Mouse (Mus musculus) T-cell, adult 2 months (primary cell): ENCODE data around the gene Slc38a6.

Experiments
- DNase-seq: peaks from one replicate; pipeline ENCODE4 v3.0.0; 2022; ENCODE audit warnings: low spot score

The Slc38a6 gene

DNA sequence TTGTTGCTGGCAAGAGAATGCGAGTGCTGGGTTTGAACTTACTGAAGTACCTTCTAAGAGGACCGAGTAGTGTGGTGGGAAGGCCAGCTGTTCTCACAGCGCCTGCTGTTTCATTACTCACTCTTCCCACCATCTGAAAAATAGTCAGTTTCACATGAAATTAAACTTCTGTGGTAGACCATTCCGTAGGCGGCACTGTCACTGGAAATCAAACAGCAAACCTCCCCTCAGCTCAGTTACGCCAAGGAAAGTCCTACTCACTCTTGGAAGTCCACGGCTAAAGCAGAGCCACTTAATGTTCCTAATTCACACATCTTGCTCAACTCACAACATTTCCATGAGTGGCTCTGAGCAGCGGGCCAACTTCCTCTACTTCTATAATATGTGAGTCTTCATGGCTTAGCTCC lies 37.6 kb downstream of the Slc38a6 start:
- DNase-seq: no peak

DNA sequence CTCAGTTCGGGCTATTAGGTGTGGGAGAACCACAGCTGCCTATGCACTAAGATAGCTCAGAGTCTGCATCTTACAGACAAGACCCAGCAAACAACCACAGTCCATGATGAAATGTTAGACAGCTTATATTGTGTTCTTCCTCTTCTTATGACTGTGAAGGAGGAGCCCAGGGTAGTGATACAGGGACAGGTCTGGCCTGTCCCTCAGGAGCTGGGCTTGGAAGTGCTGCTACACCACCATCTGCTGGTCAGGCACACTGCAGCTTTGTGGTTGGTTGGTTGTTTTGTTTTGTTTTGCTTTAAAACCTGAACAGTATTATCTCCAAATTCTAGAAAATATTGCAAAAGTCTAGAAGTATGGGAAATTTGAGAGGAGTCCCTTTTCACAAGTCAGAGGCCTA lies 38.2 kb downstream of the Slc38a6 start:
- no peak for DNase-seq

DNA sequence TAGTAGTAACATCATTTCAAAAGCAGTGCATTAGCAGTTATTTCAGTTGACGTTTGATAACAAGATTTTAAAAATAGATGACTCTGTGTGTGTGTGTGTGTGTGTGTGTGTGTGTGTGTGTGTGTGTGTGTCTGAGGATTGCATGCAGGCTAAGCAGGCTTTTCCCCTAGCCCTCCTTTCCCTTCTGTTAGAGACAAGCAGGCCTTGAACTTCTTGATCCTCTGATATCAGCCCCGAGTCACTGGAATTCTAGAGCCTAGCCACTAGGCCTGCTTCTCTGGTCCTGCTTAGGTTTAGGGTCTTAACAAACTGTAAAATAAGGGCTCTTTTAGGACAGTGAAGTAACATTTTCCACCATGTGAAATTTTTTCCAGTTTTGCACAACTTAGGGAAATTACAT lies 38.6 kb downstream of the Slc38a6 start:
- DNase-seq: no peak

DNA sequence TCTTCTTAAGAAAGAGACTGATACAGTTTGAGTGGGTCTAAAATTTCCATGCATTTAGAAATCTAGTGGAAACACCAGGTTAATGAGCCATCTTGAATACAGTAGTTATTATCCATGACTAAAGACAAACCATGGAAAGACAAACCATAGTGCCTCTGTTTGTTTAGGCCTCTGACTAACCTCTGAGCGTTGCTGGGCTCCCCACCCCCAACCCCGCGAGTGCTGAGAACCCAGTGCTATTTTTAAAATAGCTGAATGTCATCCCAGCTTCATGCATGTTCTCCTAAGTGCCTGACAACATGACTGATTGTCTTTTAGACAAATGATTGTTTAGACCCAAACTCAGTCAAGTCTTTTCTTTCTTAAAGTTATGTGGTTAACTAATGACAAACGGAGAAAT lies 39.0 kb downstream of the Slc38a6 start:
- DNase-seq: no peak

DNA sequence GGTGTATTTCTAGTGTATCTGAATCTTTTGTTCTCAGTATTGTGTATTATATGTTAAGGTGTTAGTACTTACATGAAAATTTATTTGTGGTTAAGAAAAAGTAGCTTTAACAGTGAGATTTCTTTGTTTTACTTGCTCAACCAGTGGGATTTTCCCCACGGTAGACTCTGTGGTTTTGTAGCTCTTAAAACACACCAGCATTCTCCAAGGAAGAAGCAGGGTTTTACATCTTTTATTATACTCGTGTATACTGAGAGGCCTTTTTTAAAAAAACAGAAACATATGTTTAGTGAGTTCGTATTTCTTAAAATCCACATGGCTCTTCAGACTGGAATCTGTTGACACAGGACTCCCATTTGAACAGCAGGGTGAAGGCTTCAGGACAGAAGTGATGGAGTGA lies 40.8 kb downstream of the Slc38a6 start:
- DNase-seq: no peak

DNA sequence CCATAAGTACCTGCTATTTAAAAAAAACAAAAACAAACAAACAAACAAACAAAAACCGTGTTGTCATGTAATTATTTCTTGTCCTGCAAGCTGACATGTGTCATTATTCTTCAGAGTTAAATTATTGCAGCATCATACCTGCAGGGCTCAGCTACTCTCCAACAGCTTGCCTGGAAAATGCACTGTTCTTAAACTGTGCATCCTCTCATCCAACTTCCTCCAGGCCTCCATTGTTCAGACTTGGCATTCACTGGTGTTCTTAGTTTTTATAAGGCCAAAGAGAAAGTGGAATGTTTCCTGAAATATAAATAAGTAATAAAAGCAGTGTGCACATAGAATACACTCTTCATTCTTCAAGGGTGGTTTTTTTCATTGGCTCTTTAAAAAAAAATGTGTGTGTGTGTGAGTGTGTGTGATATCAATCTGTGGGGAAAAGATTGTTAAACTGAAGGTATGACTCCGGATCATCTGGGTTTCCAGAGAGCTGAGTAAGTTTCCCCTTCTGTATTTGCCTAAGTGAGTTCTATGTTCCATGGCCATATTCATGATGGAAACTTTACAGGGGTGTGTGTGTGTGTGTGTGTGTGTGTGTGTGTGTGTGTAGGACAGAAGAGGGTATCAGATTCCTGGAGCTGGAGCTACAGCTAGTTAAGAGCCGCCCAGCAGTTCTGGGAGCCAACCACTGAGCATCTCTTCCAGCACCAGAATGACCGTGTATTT lies 42.0 kb downstream of the Slc38a6 start:
- DNase-seq: no peak

DNA sequence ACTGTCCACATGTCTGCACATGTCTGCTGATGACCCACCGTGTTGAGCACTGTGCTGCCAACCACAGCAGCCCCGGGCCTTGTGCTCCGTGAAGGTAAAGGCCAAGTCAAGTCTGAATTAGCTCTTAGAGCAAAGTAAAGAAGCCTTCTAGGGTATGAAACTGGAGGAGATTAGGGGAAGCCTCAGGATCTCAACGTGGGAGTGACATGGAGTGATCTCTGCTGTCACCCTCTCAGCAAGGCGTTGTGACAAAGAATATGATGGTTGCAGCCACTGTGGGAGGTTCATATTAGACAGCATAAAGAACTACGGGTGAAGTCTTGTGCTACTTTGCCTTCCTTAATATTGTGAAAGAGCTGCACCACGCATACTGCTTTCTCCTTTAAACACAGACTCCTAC lies 43.7 kb downstream of the Slc38a6 start:
- no peak for DNase-seq

DNA sequence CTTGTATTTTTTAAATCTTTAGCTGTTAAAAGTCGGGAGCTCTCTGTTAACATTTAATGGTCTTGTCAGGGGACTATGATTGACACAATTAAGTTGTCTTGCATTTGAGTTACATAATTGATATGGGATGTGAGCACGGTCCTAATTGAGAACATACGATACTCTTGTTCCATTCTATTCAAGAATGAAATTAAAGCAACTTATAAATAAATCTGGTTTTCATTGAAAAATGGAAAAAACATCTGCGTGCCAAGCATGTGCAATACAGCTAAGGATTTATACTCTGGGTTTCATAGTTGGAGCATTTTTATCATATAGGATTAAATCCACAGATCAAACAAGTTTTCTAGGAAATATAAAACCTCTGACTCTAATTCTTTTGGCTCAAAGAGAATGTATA lies 46.1 kb downstream of the Slc38a6 start:
- DNase-seq: no peak

DNA sequence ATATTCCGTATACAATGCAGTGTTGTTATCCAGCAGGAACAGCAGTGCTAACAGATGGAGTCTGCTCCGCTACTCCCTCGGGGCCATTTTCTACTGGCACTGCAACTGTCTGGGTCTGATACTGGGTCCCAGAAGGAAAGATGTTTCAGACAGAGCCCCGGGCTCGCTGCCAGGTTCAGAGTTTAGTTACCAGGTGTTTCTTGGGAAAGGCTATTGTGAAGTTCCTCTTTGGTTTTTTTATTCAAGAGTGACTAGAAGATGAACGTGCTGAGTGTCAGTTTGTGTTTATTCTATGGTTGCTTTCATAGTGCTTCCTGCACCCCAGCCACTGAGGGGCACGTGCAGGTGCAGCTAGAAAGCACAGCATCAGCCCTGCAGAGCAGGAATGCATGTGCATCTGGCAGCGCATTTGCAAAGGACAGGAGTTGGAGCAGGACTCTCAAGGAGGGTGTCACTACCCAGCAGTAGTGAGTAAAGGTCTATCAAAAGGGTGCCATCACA lies 47.5 kb downstream of the Slc38a6 start:
- no peak for DNase-seq

DNA sequence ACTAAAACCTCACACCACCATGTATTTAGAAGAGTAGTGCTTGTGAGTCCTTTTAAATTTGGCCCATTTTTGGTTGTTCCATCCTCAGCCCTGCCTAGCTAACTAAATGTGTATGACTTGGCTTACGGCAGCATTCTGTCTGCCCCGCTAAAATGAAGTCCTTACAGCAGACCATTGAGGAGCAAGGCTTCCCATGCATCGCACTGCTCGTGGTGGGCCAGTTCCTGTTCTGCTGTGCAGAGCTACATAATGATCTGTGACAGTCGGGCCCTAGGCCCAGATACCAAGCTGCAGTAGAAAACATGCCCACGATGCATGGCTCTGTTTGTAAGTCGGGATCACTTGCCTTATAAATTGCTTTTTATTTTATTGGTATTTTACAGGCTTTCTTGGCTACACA lies 50.5 kb downstream of the Slc38a6 start:
- DNase-seq: no peak

DNA sequence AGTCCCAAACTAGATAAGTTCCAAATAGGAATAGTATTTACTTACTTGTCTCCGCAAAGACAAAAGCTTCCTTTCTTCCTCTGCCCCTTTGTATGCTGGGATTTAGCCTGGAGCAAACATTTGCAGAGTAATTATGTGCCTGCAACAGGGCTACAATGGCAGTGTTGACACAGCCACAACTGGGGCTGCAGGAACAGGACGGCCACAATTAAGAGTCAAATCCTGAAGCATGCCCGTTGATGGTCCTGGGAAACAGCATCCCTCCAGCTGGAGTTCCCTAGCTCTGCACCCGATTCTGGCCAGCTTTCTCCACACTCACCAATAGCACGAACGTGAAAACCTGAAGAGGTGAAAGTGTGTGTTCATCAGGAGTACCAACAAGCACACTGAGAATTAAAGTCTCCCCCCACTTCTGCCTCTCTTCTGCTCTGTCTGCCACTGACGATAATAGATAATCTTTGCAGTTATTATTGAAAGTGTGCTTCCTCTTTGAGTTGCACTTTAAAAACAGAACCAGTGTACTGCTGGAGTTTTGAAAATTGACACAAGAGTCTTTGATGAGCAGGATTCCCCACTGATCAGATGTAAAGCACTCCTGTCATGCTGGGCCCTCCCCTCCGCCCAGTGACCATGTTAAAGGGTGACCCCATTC lies 54.2 kb downstream of the Slc38a6 start:
- DNase-seq: no peak

DNA sequence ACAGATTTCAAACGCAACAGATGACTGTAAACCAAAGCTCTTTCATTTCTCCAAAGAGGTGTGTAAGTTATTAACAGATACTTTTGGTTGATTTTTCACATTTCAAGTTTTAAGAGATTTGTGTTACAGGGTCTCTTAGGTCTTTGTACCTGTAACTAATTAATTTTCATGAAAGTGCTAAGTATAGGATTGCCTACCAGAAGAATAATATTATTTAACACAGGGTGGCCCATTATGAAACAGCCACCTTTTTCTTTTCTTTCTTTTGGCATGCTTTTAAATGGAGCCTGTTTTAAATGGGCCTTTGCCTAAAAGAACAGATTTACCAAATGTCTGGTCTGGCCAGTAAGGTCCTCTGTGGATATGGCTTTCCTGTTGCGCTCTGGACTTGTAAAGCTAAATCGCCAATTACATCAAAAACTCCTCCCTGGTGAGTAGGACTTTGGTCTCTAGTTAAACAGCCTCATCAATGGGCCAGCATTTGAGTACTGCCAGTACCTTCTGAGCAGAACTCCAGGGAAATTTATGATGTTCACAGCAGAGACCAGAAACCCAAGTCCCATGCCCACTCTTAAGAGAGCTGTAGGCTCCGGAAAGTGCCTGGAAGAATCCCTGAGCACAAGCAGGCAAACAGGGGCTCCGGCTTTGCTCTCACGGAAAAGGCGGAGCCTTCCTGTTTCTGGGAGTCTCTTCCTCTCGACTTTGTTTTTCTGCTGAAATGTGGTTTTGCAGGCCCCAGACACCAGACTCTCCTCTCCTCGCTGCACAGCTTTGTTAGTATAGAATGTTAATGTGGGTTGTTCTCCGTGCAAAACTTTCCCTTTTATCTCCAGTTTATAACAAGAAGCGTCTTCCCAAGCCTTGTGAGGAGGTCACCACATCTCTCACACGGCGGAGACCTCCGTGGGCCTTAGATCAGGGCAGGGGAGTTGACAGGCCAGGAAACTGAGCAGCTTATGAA lies 55.4 kb downstream of the Slc38a6 start:
- DNase-seq: peak; percentile 36

DNA sequence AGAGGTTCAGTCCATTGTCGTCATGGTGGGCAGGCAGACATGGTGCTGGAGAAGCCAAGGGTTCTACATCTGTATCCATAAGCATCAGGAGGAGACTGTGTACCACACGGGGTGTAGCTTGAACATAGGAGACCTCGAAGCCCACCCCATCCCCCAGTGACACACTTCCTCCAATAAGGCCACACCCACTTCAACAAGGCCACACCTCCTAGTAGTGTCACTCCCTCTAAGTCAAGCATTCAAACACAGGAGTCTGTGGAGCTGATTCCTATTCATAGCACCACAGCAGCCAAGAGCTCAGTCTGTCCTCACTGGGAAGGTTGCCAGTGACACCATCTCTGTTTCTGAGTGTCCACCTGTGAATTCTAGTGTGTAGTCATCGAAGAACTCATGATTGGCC lies 57.7 kb downstream of the Slc38a6 start:
- DNase-seq: no peak

DNA sequence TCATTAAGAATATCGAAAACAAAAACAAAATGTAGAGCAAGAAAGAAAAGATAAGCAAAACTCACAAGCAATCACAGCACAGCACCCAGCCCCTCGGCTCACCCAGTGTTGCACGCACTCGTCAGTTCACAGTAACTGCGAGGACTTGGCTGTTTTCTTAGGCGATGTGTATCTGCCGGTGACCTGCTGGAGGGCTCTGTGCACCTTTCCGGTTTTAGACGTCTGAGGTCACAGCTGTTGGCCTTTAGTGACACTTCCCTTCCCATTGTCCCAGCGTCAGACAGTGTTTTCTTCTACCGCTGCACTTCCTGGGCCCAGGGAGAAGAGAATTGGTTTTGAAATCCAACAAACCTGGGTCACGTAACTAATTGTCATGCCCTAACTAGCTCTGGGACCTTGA lies 58.6 kb downstream of the Slc38a6 start:
- DNase-seq: no peak

DNA sequence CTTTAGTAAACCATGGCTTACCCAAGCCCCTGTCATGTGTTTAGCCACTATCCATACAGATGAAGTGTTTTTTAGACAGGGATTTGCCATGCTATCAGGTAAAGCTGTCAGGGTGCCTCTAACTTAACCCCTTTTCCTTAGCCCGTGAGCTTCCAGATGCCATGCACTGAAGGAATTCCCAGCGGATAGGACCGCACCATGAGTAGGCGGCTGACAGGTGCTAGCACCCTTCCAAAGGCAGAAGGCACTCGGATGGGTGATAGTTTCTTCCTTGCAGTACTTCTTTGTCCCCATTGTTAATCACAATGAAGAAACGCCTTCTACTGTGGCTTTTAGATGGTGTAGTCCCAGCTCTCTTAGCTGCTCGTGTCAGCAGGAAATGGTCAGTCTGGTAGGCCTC lies 60.6 kb downstream of the Slc38a6 start:
- DNase-seq: no peak

DNA sequence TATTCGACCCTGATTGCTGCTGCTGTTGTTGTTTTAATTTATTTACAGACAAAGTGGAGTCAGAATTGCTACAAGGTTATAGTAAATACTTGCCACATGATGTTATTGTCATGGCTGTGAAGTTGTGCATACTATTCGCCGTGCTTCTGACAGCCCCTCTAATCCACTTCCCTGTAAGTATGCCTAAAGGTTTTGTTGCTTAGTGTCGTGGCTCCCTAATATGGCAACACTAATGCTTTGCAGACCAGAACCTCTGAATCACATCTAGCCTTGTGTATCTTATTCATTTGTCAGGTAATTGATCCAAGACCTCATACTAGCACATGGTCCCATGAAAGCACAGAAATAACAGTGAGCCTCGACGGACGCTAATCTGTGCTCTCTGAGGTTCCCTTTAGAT lies 63.9 kb downstream of the Slc38a6 start:
- DNase-seq: no peak

DNA sequence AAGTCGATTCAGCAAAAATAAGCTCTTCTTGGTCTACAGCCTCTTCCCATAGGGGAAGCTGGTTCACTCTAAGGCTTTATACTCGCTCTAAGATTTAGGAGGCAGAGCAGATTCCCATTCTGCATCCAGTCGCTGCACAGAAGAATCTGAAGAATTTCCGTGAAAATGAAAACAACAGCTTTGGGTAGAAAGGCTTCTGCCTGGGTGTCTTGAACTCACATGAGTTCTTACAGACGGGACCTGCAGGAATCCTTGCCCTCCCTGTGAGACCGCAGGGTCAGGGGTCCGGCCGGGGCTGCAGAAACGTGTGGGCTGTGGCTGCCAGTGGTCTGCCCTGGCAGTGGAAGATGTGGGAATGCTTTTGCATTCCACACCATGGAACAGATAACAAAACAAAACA lies 64.4 kb downstream of the Slc38a6 start:
- DNase-seq: no peak

DNA sequence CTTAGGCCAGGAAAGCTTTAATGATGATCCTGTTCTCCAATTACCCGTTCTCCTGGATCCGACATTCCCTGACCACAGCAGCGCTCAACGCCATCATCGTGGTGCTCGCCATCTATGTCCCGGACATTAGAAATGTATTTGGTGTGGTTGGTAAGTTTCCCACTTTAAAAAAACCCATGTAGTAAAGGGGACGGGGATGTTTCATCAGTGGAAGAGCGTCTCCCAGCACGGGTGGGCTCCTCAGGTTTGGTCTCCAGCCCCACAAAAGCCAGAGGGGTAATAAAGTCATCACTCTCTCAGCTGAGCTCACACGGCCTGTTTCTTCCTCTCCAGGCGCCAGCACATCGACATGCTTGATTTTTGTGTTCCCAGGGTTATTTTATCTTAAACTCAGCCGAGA lies 65.2 kb downstream of the Slc38a6 start:
- DNase-seq: no peak

DNA sequence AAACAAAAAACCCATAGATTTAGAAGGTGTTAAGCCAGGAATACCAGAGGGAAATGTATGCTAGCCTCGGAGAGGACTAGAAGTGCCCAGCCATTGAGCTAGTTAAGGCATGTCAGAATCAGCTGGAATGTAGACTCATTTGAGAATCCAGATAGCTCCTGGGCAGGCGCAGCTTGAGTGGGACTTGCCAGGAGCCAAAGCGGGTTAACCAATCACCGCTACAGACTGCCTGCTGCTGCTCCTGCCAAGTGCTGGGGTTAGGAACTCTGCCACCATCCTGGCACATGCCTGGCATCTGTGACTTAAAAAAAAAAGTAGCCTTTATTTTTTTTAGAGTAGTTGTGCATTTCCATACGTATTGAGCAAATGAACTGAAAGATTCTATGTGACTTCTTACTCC lies 66.8 kb downstream of the Slc38a6 start:
- DNase-seq: no peak

DNA sequence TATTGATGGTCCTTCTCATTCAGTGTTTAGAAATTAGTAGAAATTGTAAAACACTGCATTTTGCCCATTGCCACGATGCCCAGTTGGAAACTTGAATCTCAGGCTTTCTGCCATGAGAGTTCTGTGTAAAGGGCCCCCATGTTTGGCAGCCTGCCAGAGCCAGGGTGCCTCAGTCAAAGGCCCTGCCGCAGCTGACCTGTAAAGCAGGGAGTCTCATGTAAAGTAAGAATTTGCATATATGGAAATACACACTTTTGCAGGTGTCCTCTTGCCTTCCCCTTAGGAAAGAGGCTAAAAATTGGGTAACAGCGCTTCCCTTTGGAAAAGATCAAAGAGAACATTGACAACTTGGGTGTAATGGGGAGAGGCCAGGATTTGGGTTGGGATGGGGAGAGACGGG lies 67.9 kb downstream of the Slc38a6 start:
- DNase-seq: no peak

DNA sequence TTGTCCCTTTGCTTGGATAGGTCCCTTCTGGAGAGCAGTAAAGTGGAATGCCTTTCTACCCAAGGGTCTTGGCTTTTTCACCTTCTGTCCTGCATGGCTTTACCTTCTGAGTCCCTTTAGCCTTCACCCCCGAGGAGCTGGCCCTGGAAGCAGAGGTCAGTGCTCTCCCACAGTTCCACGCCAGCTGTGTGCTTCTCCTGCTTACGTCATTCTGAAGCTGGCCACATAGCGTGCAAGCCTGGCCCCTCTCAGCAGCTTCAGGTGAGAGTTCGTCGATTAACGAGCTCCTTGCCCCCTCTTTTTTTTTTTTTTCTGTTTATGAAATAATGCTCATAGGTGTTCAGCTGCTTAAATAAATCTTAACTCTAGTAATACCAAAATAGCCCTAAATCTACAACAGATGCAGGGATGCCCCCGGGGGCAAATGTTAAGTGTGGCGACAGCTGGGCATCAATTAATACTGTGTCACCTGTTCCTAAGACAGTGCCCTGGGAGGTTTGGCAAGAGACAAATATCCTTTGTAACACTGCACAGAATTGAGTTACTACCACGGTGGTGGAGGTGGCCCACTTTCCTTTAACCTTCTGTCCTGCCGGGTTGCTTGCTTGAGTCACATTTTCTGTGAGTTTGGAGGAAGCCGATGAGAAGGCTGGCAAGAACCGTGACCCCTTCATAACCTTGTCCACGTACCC lies 68.7 kb downstream of the Slc38a6 start:
- DNase-seq: no peak

DNA sequence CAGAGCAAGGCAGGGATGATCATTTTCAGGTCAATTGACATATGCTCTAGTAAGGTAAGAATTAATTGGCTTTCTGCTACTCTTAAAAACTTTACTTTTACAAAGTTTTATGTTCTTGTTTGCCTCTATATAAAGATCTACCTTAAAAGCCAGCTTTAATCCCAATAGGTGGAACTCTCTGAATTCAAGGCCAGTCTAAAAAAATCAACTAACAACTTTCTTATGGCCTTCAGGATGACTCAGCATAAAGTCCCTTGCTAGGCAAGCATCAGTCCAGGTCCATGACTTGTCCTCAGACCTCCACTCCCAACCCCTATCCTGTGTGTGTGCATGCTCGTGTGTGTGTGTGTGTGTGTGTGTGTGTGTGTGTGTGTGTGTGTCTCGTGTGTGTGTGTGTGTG lies 70.1 kb downstream of the Slc38a6 start:
- DNase-seq: no peak
